Mouse (Mus musculus) heart, adult 2 months (tissue): ENCODE measurements around the gene Slc44a3. TPM values are rescaled to one million over a fixed set of nuclear protein-coding genes. Genes with fewer than 3 reads are reported as not detected.

Experiments used
- DNase-seq, 2 experiments: peaks; one replicate each; pipeline ENCODE4 v3.0.0; 2021
- H3K27ac ChIP-seq: fragments of 200-600 bp; 2 replicates; pipeline ENCODE4 v1.8.1; 2022
- H3K27me3 ChIP-seq: fragments of 200-500 bp; 2 replicates; pipeline ENCODE4 v1.6.1; 2012; ENCODE audit warnings: mild to moderate bottlenecking, low read length, inconsistent platforms, mixed read lengths; ENCODE audit not compliant: control insufficient read depth, insufficient read depth
- H3K36me3 ChIP-seq: fragments of 200-500 bp; 2 replicates; pipeline ENCODE4 v1.6.1; 2012; ENCODE audit warnings: low read length, inconsistent platforms; ENCODE audit not compliant: control insufficient read depth, insufficient read depth
- H3K4me1 ChIP-seq: fragments of 200-500 bp; 2 replicates; pipeline ENCODE4 v1.6.1; 2011; ENCODE audit warnings: low read length; ENCODE audit not compliant: control insufficient read depth, insufficient read depth
- H3K4me3 ChIP-seq: fragments of 200-600 bp; 2 replicates; pipeline ENCODE4 v1.8.1; 2022
- H3K79me2 ChIP-seq: fragments of 200-500 bp; replicated peaks from 2 replicates; pipeline ENCODE4 v1.6.1; 2012; ENCODE audit warnings: mild to moderate bottlenecking, inconsistent platforms, low read length, moderate library complexity, mixed read lengths; ENCODE audit not compliant: control insufficient read depth, insufficient read depth
- H3K9ac ChIP-seq: fragments of 200-500 bp; 2 replicates; pipeline ENCODE4 v1.6.1; 2012; ENCODE audit warnings: low read depth, mild to moderate bottlenecking, control low read depth, inconsistent platforms, low read length, mixed read lengths
- CTCF ChIP-seq: fragments of 200-600 bp; IDR thresholded peaks from 2 replicates; pipeline ENCODE4 v1.8.1; 2022; ENCODE audit warnings: antibody characterized with exemption, mild to moderate bottlenecking, moderate library complexity
- EP300 ChIP-seq: fragments of 200-500 bp; IDR thresholded peaks from 2 replicates; pipeline ENCODE4 v1.6.1; 2011; ENCODE audit warnings: low read depth, low read length, control low read depth; ENCODE audit not compliant: insufficient read depth
- POLR2A ChIP-seq: fragments of 200-500 bp; IDR thresholded peaks from 2 replicates; pipeline ENCODE4 v1.6.1; 2011; ENCODE audit warnings: mild to moderate bottlenecking, low read depth, low read length, control low read depth; ENCODE audit not compliant: insufficient read depth
- WGBS: fragments of 180-500 bp; shearing (Covaris S2); methylation state at CpG from one replicate; pipeline ENCODE4 v1.1.7; 2018; 5-methylcytosine and 5-hydroxymethylcytosine counted together
- intact Hi-C: fragments of 180-260 bp; cut with DNase I; formaldehyde crosslinking; loops from one replicate; pipeline ENCODE4 v1.15.1; 2025
- polyA plus RNA-seq: library from polyadenylated mRNA; depleted of rRNA; stranded (reverse); fragments of >200 nt; gene quantifications from 2 replicates; pipeline ENCODE4 v1.2.3, GENCODE M21; 2012
- total RNA-seq, 2 experiments: library from RNA; stranded (reverse); gene quantifications; 2 replicates each; pipeline ENCODE4 v1.2.3; 2021

The Slc44a3 gene
- total and polyA plus RNA-seq, 3 experiments: 1.1 TPM; not detected in 2

DNA sequence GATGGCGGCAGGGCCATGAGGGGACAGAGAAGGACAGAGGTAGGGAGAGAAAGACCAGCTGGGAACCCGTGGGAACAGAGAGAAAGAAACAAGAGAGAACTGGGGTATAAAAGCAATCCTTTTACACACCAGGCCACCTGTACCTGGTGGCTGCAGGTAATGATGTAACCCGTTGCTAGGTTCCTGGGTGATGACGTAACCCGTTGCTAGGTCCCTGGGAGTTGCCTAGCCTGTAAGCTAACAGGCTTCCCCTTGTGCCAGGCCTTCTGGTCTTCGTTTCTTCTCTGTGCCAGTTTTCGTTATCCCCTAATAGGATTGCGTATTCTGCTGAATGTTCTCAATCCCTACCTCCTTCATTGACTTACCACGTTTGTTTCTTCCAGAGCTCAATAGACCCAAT, 36.8 kb upstream of the Slc44a3 start:
- no peak for TF ChIP-seq EP300
- TF ChIP-seq CTCF: no peak
- no peak for TF ChIP-seq POLR2A
- DNase-seq: no peak
- H3K36me3 ChIP-seq: no peaks in the 10 kb centered on the region
- no peak overlapping the region for H3K4me3 ChIP-seq
- no peaks in the 10 kb centered on the region for H3K79me2 ChIP-seq
- H3K4me1 ChIP-seq: no peaks in the 10 kb centered on the region; the same call in 1 of the 2 replicates
- 88% methylated on average over 9 of the region's 9 CpGs for WGBS
- H3K9ac ChIP-seq: no peak overlapping the region
- no peaks in the 10 kb centered on the region for H3K27me3 ChIP-seq
- intact Hi-C loops: no loop called here
- H3K27ac ChIP-seq: no peak overlapping the region

DNA sequence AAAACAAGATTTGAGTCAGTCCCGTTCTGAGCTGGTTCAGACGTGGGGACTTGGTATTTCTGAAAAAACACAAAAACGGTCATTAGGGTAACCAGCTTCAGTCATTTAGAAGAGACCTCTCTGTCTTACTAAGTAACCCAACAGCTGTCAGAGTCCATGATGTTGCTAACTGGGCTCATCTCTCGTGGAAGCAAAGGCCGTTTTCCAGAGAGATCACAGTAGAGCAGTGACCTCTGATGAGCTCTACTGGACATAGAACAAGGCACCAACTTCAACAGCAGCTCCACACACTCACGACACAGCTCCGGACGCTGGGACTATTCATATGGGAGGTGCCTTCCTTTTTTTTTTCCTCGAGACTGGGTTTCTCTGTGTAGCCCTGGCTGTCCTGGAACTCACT, 35.7 kb upstream of the Slc44a3 start:
- no peak overlapping the region for H3K27ac ChIP-seq
- WGBS: 86% methylated on average over 9 of the region's 9 CpGs
- H3K79me2 ChIP-seq: no peaks in the 10 kb centered on the region
- intact Hi-C loops: no loop called here
- TF ChIP-seq EP300: no peak
- TF ChIP-seq POLR2A: no peak
- no peak for TF ChIP-seq CTCF
- DNase-seq: no peak
- H3K4me3 ChIP-seq: no peak overlapping the region
- H3K27me3 ChIP-seq: no peaks in the 10 kb centered on the region
- no peaks in the 10 kb centered on the region for H3K4me1 ChIP-seq
- H3K36me3 ChIP-seq: no peaks in the 10 kb centered on the region
- H3K9ac ChIP-seq: no peak overlapping the region

DNA sequence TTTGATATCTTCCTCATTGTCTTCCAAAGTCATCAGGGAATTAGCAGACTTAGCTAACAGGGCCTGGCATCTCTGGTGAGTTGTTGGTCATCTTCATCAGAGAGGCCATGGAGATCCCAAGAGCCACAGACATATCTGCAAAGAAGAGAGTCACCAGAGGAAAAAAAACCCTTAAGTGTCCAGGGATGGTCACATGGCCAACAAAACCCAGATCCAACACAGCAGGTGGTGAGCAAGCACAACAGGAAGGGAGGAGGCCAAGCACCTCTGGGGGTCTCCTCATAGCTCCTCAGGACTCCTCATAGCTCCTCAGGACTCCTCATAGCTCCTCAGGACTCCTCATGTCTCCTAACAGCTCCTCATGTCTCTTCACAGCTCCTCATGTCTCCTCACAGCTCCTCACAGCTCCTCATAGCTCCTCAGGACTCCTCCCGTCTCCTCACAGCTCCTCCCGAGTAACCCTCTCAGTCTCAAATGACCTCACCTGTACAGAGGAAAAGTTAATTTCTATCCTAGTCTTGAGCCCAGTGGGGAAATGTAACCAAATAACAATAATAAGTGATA, 35.2 kb upstream of the Slc44a3 start:
- Histone ChIP-seq H3K4me3 (no peak overlapping the region), H3K9ac (no peak overlapping the region), H3K4me1 (no peaks in the 10 kb centered on the region), H3K79me2 (no peaks in the 10 kb centered on the region), H3K27me3 (no peaks in the 10 kb centered on the region), H3K36me3 (no peaks in the 10 kb centered on the region), H3K27ac (no peak overlapping the region)
- WGBS: 96% methylated on average over 2 of the region's 2 CpGs
- intact Hi-C loops: no loop called here
- DNase-seq: no peak
- no peak for TF ChIP-seq POLR2A

DNA sequence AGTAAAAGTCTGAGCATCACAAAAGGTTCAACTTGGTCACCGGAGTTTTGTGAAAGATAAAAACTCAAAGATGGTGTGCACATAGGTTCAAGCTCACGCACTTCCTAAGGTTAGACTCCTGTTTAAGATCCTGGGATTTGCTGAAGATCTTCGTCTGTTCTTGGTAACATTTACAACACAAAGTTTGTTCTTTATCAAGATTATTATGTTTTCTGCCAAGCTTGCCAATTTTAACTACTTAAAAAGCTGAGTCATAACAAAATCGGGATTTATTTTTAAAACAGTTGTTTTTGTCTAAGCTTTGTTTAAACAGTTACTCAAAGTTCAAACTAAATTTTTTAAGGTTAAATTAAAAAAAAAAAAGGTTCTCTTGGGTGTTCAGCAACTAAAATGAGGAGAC, 34.7 kb upstream of the Slc44a3 start:
- no peaks in the 10 kb centered on the region for H3K36me3 ChIP-seq
- intact Hi-C loops: no loop called here

DNA sequence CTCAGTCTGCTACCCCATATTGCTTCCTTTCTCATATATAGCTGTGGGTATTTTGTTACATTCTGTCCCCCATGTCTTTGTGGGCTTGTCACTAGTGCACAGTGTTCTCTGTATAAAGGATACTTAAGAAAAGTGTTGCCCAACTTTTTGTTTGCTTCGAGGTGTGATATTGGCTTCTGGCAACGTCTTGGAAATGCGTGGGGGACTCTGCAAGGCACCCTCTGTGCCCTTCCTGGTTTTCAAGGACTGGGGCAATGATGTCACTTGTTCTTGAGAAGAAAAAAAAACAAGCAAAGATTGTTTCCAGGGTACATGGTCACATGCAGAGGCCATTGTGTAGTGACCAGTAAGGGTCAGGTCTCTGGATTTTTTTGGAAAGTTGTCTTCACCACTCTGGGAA, 29.6 kb upstream of the Slc44a3 start:
- 45% methylated on average over 3 of the region's 3 CpGs for WGBS
- H3K36me3 ChIP-seq: no peaks in the 10 kb centered on the region
- TF ChIP-seq CTCF: no peak
- TF ChIP-seq EP300: no peak
- TF ChIP-seq POLR2A: no peak
- intact Hi-C loops: no loop called here
- no peak overlapping the region for H3K9ac ChIP-seq
- H3K27me3 ChIP-seq: no peaks in the 10 kb centered on the region
- H3K4me3 ChIP-seq: no peak overlapping the region
- H3K27ac ChIP-seq: no peak overlapping the region
- H3K4me1 ChIP-seq: no peaks in the 10 kb centered on the region
- no peaks in the 10 kb centered on the region for H3K79me2 ChIP-seq
- no peak for DNase-seq

More for the DNA sequence above, 34.7 kb upstream of the Slc44a3 start:
- no peaks in the 10 kb centered on the region for H3K4me1 ChIP-seq
- TF ChIP-seq EP300: no peak
- H3K4me3 ChIP-seq: no peak overlapping the region
- 73% methylated on average over 4 of the region's 4 CpGs for WGBS
- no peak overlapping the region for H3K27ac ChIP-seq
- no peak overlapping the region for H3K9ac ChIP-seq
- no peaks in the 10 kb centered on the region for H3K79me2 ChIP-seq
- no peak for DNase-seq
- no peaks in the 10 kb centered on the region for H3K27me3 ChIP-seq

DNA sequence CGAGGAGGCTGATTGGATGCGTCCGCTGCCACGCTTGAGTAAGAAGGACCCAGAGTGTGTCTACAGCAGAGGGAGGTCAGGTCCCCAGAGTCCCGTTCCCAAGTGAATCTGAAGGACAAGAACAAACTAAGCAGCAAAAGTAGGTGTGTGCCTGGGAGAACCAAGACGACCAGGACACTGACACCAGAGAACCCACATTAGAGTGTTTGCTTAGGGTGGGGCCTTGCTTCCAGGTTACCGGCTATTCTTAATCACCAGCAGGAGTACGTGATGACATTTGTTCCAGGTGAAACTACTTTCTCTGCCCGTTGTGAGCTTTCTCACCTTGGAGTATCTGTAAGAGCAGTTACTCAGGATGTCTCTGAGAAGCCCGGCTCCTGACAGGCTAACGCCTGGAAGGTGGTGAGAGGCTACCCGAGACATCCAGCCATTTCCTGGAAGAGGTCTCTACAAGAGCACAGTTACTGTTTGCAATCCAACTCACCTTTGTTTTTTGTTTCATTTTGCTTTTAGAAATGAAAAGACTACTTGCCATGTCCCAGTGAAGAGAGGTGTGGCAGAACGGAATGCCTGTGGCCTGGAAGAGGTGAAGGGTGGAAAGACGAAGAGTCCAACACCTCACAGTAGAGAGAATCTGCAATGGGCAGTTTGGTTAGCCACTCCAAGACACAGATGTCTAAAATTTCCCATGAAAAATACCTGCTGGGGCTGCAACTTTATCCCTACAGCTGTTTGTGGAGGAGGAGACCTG, 28.1 kb upstream of the Slc44a3 start:
- TF ChIP-seq EP300 (no peak), POLR2A (no peak), CTCF (no peak)
- no peak overlapping the region for H3K9ac ChIP-seq
- no peaks in the 10 kb centered on the region for H3K79me2 ChIP-seq
- no peak overlapping the region for H3K4me3 ChIP-seq
- no peak overlapping the region for H3K27ac ChIP-seq
- no peaks in the 10 kb centered on the region for H3K36me3 ChIP-seq
- DNase-seq: no peak
- intact Hi-C loops: no loop called here
- no peaks in the 10 kb centered on the region for H3K27me3 ChIP-seq
- WGBS: 90% methylated on average over 14 of the region's 14 CpGs
- no peaks in the 10 kb centered on the region for H3K4me1 ChIP-seq
